Mouse (Mus musculus) cortical plate, adult 2 months (tissue): Measurements from ENCODE around the gene Tiam1. TPM values are rescaled to one million over a fixed set of nuclear protein-coding genes. Genes with fewer than 3 reads are reported as not detected.

ENCODE experiments used
- H3K27ac ChIP-seq: fragments of 200-500 bp; 2 replicates; pipeline ENCODE4 v1.5.1; 2012; ENCODE audit warnings: low read length, control low read depth, inconsistent platforms; ENCODE audit not compliant: insufficient read depth
- H3K4me1 ChIP-seq: fragments of 200-500 bp; 2 replicates; pipeline ENCODE4 v1.6.1; 2011; ENCODE audit warnings: low read length; ENCODE audit not compliant: control insufficient read depth, insufficient read depth
- H3K4me3 ChIP-seq: fragments of 200-500 bp; 2 replicates; pipeline ENCODE4 v1.5.1; 2011; ENCODE audit warnings: mild to moderate bottlenecking, low read length, control low read depth; ENCODE audit not compliant: insufficient read depth
- CTCF ChIP-seq: fragments of 200-500 bp; IDR thresholded peaks from 2 replicates; pipeline ENCODE4 v1.5.1; 2011; ENCODE audit warnings: mild to moderate bottlenecking, control low read depth, low read length; ENCODE audit not compliant: insufficient read depth; ENCODE audit errors: extremely low read depth
- POLR2A ChIP-seq: fragments of 200-500 bp; IDR thresholded peaks from 2 replicates; pipeline ENCODE4 v1.6.1; 2011; ENCODE audit warnings: mild to moderate bottlenecking, low read length, control low read depth; ENCODE audit not compliant: insufficient read depth; ENCODE audit errors: extremely low read depth
- polyA plus RNA-seq: library from polyadenylated mRNA; depleted of rRNA; stranded (reverse); fragments of >200 nt; gene quantifications from 2 replicates; pipeline ENCODE4 v1.2.3, GENCODE M21; 2012

Gene Tiam1
- polyA plus RNA-seq, 1 experiment: 28.7 TPM

DNA sequence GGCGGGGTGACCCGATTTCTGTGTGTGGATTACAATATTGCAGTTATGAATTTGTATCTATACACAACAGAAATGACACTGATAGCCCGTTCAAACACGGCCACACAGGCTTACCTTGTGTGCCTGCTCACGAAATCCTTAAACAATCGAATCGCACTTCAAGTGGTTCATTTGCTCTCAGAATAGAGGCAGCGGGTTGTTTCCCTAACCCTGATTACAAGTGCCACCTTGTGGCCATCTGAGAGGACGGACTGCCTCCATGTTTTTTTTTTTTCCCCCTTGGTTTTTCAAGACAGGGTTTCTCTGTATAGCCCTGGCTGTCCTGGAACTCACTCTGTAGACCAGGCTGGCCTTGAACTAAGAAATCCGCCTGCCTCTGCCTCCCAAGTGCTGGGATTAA is 312.4 kb downstream of the Tiam1 start:
- Histone ChIP-seq H3K27ac (no peak overlapping the region), H3K4me1 (no peaks in the 10 kb centered on the region), H3K4me3 (no peak overlapping the region)
- TF ChIP-seq POLR2A: no peak
- peak; percentile 58 for TF ChIP-seq CTCF

GRCm38 (mm10) chr16:89830221-89830648 is 313.3 kb downstream of the Tiam1 start:
- no peak for TF ChIP-seq POLR2A
- TF ChIP-seq CTCF: no peak
- H3K4me3 ChIP-seq: no peak overlapping the region
- no peaks in the 10 kb centered on the region for H3K4me1 ChIP-seq
- H3K27ac ChIP-seq: no peak overlapping the region

- no peaks in the 10 kb centered on the region for H3K4me1 ChIP-seq
- no peak overlapping the region for H3K27ac ChIP-seq
- no peak overlapping the region for H3K4me3 ChIP-seq
- TF ChIP-seq CTCF (no peak), POLR2A (no peak)
These were observed 316.0 kb downstream of the Tiam1 start for GRCm38 (mm10) chr16:89827496-89828125.

DNA sequence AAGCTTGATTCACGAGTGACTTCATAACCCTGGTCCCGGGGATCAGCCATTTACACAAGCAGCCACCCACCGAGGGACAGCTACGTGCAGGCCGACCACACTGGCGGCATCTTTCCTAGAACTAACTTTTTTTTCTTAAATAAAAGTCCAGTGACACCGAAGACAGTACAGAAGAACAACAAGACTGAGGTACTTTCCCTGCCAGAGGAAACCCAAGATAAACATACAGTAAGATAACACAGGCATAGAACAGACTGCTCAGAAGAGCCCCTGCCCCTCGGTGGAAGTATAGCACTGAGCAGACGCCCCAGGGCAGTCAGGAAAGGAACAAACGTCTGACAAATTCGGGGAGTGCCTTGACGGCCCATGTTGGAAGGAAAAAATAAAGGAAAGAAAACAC is 317.7 kb downstream of the Tiam1 start:
- no peak overlapping the region for H3K4me3 ChIP-seq
- TF ChIP-seq CTCF (no peak), POLR2A (no peak)
- no peaks in the 10 kb centered on the region for H3K4me1 ChIP-seq
- H3K27ac ChIP-seq: no peak overlapping the region

GRCm38 (mm10) chr16:89822882-89823281 is 320.7 kb downstream of the Tiam1 start:
- no peak overlapping the region for H3K27ac ChIP-seq
- no peak for TF ChIP-seq CTCF
- TF ChIP-seq POLR2A: no peak
- no peak overlapping the region for H3K4me3 ChIP-seq

GRCm38 (mm10) chr16:89818661-89819060 is 324.9 kb downstream of the Tiam1 start:
- Histone ChIP-seq H3K4me1 (peaks cover 5% of the 10 kb centered on the region), H3K27ac (no peak overlapping the region), H3K4me3 (no peak overlapping the region)
- TF ChIP-seq CTCF (no peak), POLR2A (no peak)

More at GRCm38 (mm10) chr16:89822882-89823281, 320.7 kb downstream of the Tiam1 start:
- no peaks in the 10 kb centered on the region for H3K4me1 ChIP-seq

GRCm38 (mm10) chr16:89817861-89818630 is 325.5 kb downstream of the Tiam1 start:
- peaks cover 6% of the 10 kb centered on the region for H3K4me1 ChIP-seq
- H3K4me3 ChIP-seq: peak overlapping the region; percentile 22
- TF ChIP-seq CTCF (no peak), POLR2A (no peak)
- no peak overlapping the region for H3K27ac ChIP-seq

- TF ChIP-seq POLR2A (no peak), CTCF (no peak)
- Histone ChIP-seq H3K4me1 (peaks cover 6% of the 10 kb centered on the region), H3K27ac (peak overlapping the region; percentile 67), H3K4me3 (peak overlapping the region; percentile 22)
These were observed 326.3 kb downstream of the Tiam1 start for GRCm38 (mm10) chr16:89817301-89817700.

DNA sequence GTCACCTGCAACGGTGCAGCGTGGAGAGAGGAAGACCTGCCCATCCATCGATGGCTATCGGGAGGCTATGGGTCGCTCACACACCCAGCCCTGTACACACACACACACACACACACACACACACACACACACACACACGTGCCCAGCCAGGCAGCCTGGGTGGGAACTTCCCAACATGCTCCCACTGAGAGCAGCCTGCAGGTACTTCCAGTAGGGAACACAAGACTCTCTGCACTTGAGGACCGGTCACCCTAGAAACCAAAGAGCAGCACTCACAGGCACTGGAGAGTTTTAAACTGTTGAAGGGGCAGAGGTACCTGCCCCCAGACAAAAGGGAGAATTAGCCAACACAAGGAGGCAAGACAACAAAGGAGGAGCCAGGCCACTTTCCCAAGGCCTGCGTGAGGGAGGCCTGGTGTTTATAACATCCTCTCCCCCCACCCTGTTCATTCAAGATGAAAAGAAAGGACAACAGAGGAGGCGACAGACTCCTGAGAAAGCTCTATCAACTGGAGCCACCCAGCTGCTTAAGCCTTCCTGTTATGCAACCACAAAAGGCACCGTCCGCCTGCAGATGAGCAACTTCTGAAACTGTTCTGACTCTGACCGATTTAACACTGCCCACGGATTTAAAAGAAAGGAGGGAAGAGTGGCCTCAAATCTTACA is 326.9 kb downstream of the Tiam1 start:
- Histone ChIP-seq H3K4me3 (peak overlapping the region; percentile 13), H3K27ac (peak overlapping the region; percentile 67; the same call in 1 of the 2 replicates)
- no peak for TF ChIP-seq POLR2A
- no peak for TF ChIP-seq CTCF

More for the DNA sequence above, 326.9 kb downstream of the Tiam1 start:
- peaks cover 6% of the 10 kb centered on the region for H3K4me1 ChIP-seq
